Mouse (Mus musculus) heart, postnatal 4 days (tissue): ENCODE measurements at regions not wholly inside any gene's neighbourhood (a gene's known extent, or its start where the extent isn't known, plus 50 kb on each side); places are given as distances from the start of the nearest gene placed in this dataset.

Experiments
- DNase-seq: peaks from one replicate; pipeline ENCODE4 v3.0.0; 2021

DNA sequence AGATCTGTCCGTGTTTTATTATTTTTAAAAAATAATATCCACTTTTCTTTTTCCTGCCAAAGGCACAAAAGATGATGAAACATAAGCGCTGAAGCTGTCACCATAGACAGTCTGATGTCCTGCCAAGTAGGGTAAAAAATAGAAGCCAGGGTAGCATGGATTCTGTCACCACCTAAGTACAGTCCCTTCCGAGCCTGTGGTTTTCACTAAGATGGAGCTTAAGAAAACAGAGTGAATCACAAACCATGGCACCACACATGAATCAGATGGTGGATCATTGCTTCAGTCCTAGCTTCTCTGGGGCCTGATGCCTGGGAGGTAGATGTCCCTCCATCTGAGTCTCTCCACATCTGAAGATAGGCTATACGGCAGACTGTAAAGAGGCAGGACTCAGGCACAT is 55.9 kb upstream of the Fmod start:
- no peak for DNase-seq

DNA sequence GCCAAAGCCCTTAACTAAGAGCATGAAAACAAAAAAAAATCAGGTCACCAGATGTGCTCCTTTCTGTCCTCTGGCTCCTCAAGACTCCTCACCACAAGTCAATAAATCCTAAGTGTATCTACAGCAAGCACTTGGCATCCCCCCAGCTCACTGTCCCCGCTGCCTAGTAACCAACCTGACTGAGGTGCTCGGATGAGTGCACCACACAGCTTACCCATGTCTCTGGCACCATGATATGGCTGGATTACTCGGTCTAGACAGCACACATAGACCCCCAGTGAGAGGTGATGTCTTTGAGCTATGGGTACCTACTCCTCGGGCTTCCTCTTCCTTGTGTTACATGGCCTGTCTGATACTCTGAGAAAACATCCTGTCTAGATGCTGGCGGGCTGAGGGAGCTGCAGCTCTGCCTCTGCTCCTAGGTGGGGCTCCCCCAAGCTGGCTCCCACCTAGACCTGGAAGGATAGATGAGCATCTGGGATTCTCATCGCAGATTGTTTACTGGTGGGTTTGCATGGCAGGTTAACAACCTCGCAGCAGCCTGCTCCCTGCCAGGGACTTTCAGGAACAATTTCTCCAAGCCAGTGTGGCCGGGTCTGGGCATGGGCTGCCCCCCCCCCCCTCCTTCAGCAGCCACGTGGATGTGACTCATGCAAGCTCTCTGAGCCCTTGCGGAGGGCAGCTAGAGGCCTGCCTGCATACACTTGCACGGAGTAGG is 57.2 kb upstream of the Prelp start:
- DNase-seq: no peak

DNA sequence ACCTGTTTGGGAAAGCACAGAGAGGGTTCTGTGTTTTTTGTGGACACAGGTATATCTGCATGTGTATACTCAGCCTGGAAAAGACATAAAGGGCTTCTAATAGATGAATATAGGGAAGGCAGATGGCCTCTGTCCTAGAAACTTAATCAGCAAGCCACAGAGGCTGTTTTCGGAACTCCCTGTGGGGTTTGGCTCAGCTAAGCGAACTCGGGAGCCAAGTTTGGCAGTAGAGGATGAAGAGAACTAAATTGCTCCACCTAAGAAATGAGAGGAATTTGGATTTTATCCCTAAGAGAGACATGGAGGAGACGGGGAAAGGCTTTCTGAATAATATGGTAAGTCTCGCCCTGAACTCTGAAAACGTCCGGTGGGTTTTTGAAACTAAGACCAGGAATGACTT is 56.0 kb upstream of the Prelp start:
- peak; percentile 30 for DNase-seq

DNA sequence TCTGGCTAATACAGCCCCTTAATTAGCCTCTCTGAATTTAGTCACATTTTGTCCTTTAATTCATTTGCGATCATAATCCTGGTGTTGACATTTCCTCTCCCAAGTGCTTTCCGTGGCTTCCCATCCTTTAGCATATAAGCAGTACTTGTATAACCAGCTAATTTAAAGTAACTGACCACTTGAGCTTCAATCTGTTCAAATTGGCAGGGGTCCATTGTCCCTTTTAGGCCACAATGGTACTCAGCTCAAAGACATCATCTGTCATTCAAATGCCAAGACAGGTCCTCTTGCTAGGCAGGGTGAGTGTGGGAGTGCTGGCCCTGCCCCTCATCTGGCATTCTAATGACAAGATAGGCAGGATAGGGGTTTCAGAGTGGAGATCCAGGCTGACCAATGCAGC is 52.6 kb upstream of the Prelp start:
- DNase-seq: no peak

DNA sequence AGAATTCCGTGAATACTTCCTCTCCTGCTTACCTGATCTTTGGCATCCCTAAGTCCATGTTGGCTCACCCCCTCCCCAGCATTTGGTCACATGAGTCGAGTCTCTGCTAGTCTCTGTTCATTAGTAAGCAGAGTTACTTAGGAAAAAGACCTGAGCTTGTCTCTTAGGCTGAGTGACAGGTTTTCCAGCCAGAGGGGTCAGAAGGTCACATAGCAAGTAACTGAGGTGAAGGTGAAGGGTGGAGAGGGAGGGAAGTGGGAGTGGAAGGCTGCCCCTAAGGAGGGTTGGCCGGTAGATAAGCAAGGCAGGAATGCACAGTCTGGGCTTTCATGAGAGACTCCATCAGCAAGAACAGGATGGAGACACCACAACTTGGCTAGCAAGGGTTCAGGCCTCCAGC is 50.1 kb upstream of the Prelp start:
- DNase-seq: no peak
